Mouse (Mus musculus): ENCODE measurements at regions not wholly inside any gene's neighbourhood (a gene's known extent, or its start where the extent isn't known, plus 50 kb on each side); places are given as distances from the start of the nearest gene placed in this dataset.

- peak; percentile 52 for DNase-seq (ENCODE audit: low read depth, low spot score)
These were observed 675.6 kb downstream of the Adcyap1 start for GRCm38 (mm10) chr17:93874430-93874829.

- peak; percentile 58 for DNase-seq (ENCODE audit: low read depth, low spot score)
These were observed 706.8 kb downstream of the Adcyap1 start for GRCm38 (mm10) chr17:93905666-93906065.

- DNase-seq (ENCODE audit: low read depth, low spot score) = no peak
These were observed 723.6 kb downstream of the Adcyap1 start for GRCm38 (mm10) chr17:93922412-93922811.

GRCm38 (mm10) chr17:93924223-93925006 lies 725.6 kb downstream of the Adcyap1 start:
- DNase-seq (ENCODE audit: low read depth, low spot score) = no peak
